Mouse (Mus musculus) lung, embryonic 16.5 days (tissue): ENCODE measurements around the gene Elmo1. TPM values are rescaled to one million over a fixed set of nuclear protein-coding genes. Genes with fewer than 3 reads are reported as not detected.

Experiments
- ATAC-seq: fragments of 200-750 bp; cut with Nextera tagmentation; 2 replicates; pipeline ENCODE4 v1.8.0; 2017; ENCODE audit warnings: low read depth, mild to moderate bottlenecking, moderate library complexity
- H3K27ac ChIP-seq: fragments of 300-500 bp; sonication (generic); 2 replicates; pipeline ENCODE4 v1.5.1; 2014; ENCODE audit warnings: mild to moderate bottlenecking, control low read depth, low read length
- H3K27me3 ChIP-seq: fragments of 300-500 bp; sonication (generic); 2 replicates; pipeline ENCODE4 v1.6.1; 2014; ENCODE audit warnings: low read depth, low read length, mixed read lengths; ENCODE audit not compliant: control insufficient read depth, insufficient read depth
- H3K36me3 ChIP-seq: fragments of 300-500 bp; sonication (generic); 2 replicates; pipeline ENCODE4 v1.6.1; 2014; ENCODE audit warnings: low read length; ENCODE audit not compliant: control insufficient read depth, insufficient read depth
- H3K4me1 ChIP-seq: fragments of 300-500 bp; sonication (generic); replicated peaks from 2 replicates; pipeline ENCODE4 v1.6.1; 2014; ENCODE audit warnings: low read length, mixed read lengths; ENCODE audit not compliant: control insufficient read depth, insufficient read depth
- H3K4me2 ChIP-seq: fragments of 300-500 bp; sonication (generic); 2 replicates; pipeline ENCODE4 v1.6.1; 2014; ENCODE audit warnings: low read depth, low read length, control low read depth
- H3K4me3 ChIP-seq: fragments of 300-500 bp; sonication (generic); 2 replicates; pipeline ENCODE4 v1.5.1; 2014; ENCODE audit warnings: mild to moderate bottlenecking, low read length, control low read depth
- H3K9ac ChIP-seq: fragments of 300-500 bp; sonication (generic); 2 replicates; pipeline ENCODE4 v1.6.1; 2014; ENCODE audit warnings: low read length, control low read depth
- H3K9me3 ChIP-seq: fragments of 300-500 bp; sonication (generic); 2 replicates; pipeline ENCODE4 v1.6.1; 2016; ENCODE audit warnings: low read length; ENCODE audit not compliant: control insufficient read depth
- WGBS: fragments of 180-500 bp; shearing (Covaris S2); extraction: QIAGEN DNeasy Blood & Tissue Kit; methylation state at CpG from one replicate; pipeline ENCODE4 v1.1.7; 2014; 5-methylcytosine and 5-hydroxymethylcytosine counted together
- polyA plus RNA-seq: library from polyadenylated mRNA; unstranded; fragments of >200 nt; fragmentation: Nextera tagmentation; extraction: Ambion mirVana; gene quantifications from 2 replicates; pipeline ENCODE4 v1.2.1, GENCODE M21; 2015

The Elmo1 gene
- polyA plus RNA-seq, 1 experiment from 2014 or later: 44.3 TPM

DNA sequence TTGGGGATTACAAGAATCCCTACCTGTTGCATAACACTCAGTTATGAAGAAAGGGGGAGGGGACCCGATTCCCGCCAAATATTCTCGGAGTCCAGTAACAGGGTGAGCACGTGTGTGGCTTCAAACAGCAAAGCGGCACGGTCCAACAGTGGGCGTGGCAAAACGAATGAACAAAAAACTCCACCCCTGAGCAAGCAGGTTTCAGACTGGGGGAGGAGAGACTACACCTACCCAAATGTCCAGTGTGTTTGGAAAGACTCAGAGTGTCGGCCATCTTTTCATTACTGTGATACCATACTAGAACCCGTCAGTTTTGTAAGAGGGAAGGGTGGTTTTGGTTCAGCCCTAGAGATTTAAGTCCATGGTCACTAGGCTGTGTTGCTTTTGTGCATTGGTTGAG is 35.4 kb downstream of the Elmo1 start:
- H3K27ac ChIP-seq: no peak overlapping the region
- 73% methylated on average over 10 of the region's 10 CpGs for WGBS
- peaks cover 25% of the 10 kb centered on the region for H3K4me1 ChIP-seq
- no peak overlapping the region for H3K9ac ChIP-seq
- ATAC-seq: no peak
- H3K9me3 ChIP-seq: no peaks in the 10 kb centered on the region
- H3K4me2 ChIP-seq: no peak overlapping the region
- H3K4me3 ChIP-seq: no peak overlapping the region
- H3K27me3 ChIP-seq: no peaks in the 10 kb centered on the region
- no peaks in the 10 kb centered on the region for H3K36me3 ChIP-seq

DNA sequence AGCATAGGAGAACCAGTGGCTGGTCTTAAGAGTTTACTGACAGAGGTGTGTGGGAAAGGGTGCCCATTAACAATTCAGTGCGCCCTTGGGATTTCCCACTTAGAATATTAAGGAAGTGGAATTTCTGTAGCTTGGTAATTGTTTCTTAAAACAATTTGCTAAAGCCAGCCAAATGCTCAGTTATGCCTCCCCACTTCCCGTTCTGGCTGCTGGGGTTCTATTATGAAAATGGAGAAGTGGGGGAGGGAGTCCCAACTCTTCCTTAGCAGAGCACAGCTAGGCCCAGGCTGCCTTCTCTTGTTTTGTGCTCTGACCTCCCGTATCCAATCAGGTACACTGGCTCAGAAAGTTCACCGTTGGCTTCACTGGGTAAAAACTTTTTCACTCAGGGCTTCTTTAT is 37.2 kb downstream of the Elmo1 start:
- Histone ChIP-seq H3K36me3 (no peaks in the 10 kb centered on the region), H3K9ac (no peak overlapping the region), H3K4me2 (no peak overlapping the region), H3K27me3 (no peaks in the 10 kb centered on the region), H3K27ac (peak overlapping the region; percentile 28; the same call in 1 of the 2 replicates), H3K9me3 (no peaks in the 10 kb centered on the region), H3K4me3 (no peak overlapping the region), H3K4me1 (peaks cover 23% of the 10 kb centered on the region)
- no peak for ATAC-seq
- WGBS: 61% methylated on average over 4 of the region's 4 CpGs

DNA sequence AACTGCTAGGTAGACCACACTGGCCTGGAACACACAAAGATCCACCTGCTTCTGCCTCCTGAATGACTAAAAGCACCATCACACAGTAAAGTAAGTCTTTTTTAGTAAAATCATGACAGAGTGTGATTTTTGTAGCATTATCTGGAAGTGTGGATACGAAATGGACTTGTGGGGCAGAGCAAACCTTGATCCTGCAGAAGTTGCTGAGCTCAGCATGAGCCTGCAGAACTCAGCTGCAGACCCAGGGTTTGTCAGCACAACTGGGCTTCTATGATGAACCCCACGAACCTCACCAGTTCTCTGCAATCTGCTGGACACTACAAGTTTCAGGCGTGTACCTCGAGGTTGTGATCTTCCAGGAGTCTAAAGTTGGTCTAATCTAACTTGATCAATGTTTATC is 37.7 kb downstream of the Elmo1 start:
- Histone ChIP-seq H3K4me3 (no peak overlapping the region), H3K36me3 (no peaks in the 10 kb centered on the region), H3K9me3 (no peaks in the 10 kb centered on the region), H3K4me2 (no peak overlapping the region), H3K9ac (no peak overlapping the region), H3K27me3 (no peaks in the 10 kb centered on the region), H3K4me1 (peaks cover 28% of the 10 kb centered on the region), H3K27ac (peak overlapping the region; percentile 28; the same call in 1 of the 2 replicates)
- WGBS: 73% methylated on average over 4 of the region's 4 CpGs
- ATAC-seq: no peak

DNA sequence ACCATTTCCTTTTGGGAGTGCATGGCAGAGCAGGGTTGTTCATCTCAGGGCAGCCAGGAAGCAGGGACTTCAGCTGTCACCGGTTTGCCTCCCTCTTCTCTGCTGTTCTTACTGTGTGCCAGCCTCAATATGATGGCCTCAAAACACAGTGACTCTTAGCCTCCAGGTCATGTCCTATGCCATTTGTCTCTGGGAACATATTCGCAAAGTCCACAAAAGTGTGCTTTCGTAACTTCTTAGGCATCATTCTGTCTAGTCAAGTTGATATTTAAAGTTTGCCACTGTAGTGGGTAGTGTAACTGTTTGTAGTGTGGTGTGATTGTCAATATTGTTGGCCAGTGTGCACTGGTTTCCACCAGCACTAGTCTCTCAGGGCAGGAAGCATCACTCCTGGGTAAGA is 40.3 kb downstream of the Elmo1 start:
- no peak overlapping the region for H3K4me2 ChIP-seq
- H3K27me3 ChIP-seq: no peaks in the 10 kb centered on the region
- no peaks in the 10 kb centered on the region for H3K9me3 ChIP-seq
- no peak overlapping the region for H3K4me3 ChIP-seq
- WGBS: 77% methylated on average over 3 of the region's 3 CpGs
- no peaks in the 10 kb centered on the region for H3K36me3 ChIP-seq
- no peak overlapping the region for H3K9ac ChIP-seq
- no peak for ATAC-seq
- H3K27ac ChIP-seq: no peak overlapping the region
- peaks cover 42% of the 10 kb centered on the region for H3K4me1 ChIP-seq

DNA sequence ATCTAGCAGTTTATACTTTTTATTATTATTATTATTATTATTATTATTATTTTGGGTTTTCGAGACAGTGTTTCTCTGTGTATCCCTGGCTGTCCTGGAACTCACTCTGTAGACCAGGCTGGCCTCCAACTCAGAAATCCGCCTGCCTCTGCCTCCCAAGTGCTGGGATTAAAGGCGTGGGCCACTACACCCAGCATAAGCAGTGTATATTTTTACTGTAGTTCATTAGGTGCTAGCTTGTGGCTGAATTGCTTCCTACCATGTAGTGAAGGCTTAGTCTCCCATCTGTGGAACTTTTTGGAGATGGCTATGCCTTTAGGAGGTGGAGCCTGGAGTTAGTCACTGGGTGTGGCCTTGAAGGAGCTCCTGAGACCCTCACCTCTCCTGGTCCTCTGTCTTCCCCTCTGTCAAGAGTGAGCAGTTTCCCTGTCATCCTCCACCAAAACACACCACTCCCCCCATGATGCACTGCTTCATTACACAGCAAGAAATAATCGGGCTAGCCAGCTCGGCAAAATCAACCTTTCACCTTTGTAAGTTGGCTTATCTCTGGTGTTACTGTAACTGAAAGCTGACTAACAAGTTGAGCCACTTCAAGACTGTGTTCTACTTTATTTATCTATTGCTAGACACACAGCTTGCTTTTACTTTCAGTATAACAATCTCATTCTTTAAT is 41.1 kb downstream of the Elmo1 start:
- no peaks in the 10 kb centered on the region for H3K36me3 ChIP-seq
- no peak overlapping the region for H3K4me2 ChIP-seq
- H3K4me1 ChIP-seq: peaks cover 42% of the 10 kb centered on the region
- H3K27ac ChIP-seq: 0 out of 2 replicates have a peak overlapping the region, but pooled peaks have one; percentile 9
- H3K27me3 ChIP-seq: no peaks in the 10 kb centered on the region
- H3K4me3 ChIP-seq: no peak overlapping the region
- no peak for ATAC-seq
- H3K9ac ChIP-seq: no peak overlapping the region
- WGBS: 64% methylated on average over 5 of the region's 5 CpGs
- no peaks in the 10 kb centered on the region for H3K9me3 ChIP-seq

DNA sequence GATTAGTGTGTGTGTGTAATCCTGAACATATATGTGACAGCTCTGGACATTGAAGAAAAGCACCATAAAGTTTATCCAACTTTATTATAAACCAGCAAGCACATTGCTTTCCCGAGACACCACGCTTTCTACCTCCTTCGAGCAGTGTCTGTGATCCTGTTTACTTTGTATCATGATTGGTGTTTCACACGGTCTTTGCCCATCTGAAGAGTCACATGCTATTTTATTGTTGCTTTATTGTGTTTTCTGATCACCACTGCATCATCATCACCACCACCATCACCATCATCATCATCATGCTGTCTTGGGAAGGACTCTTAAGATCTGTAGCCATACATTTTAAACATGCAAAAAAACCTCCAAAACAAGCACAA is 41.6 kb downstream of the Elmo1 start:
- H3K36me3 ChIP-seq: no peaks in the 10 kb centered on the region
- no peak overlapping the region for H3K9ac ChIP-seq
- H3K4me2 ChIP-seq: no peak overlapping the region
- no peak overlapping the region for H3K27ac ChIP-seq
- H3K9me3 ChIP-seq: no peaks in the 10 kb centered on the region
- no peak overlapping the region for H3K4me3 ChIP-seq
- no peaks in the 10 kb centered on the region for H3K27me3 ChIP-seq
- WGBS: 56% methylated on average over 4 of the region's 4 CpGs
- H3K4me1 ChIP-seq: peaks cover 42% of the 10 kb centered on the region
- no peak for ATAC-seq

DNA sequence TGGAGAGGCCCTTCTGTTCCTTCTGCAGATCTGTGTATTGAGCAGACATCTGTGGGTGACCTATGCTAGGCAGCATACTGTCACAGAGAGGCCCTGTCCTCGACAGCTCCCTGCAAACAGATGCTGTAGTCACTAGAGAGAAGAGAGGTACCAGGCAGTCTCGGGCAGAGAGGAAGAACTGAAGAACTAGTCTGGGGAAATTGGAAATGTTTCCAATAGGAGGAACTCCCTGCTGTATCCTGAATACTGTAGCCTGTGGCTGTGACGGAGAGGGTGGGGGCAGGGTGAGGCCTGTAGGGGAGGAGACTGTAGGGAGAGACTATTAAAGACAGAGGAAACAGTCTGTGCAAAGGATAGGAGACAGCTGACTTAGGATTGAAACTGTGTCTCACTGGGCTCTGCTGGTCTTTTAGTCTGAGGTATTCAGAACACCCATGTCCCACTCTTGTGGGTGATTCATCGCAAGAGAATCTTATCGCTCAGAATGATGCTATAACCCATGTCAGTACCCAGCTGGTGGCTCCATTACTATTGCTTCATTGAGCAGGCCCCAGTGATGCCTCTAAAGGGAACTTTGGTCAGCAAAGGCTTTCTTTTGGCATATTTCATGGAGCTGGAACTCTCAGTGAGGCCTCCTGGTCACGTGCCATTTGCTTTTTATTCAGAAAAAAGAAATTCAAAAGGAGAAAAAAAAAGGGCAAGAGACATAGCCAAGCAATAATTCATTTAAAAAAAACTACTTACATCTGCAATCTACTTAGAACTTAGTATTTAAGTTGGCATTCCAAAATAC is 43.4 kb downstream of the Elmo1 start:
- H3K36me3 ChIP-seq: no peaks in the 10 kb centered on the region
- H3K27ac ChIP-seq: peak overlapping the region; percentile 75
- H3K27me3 ChIP-seq: no peaks in the 10 kb centered on the region
- peak; percentile 85 for ATAC-seq
- H3K4me2 ChIP-seq: no peak overlapping the region
- WGBS: 37% methylated on average over 6 of the region's 6 CpGs
- H3K4me3 ChIP-seq: no peak overlapping the region
- H3K9me3 ChIP-seq: no peaks in the 10 kb centered on the region
- H3K9ac ChIP-seq: 0 out of 2 replicates have a peak overlapping the region, but pooled peaks have one; percentile 1
- H3K4me1 ChIP-seq: peaks cover 44% of the 10 kb centered on the region

DNA sequence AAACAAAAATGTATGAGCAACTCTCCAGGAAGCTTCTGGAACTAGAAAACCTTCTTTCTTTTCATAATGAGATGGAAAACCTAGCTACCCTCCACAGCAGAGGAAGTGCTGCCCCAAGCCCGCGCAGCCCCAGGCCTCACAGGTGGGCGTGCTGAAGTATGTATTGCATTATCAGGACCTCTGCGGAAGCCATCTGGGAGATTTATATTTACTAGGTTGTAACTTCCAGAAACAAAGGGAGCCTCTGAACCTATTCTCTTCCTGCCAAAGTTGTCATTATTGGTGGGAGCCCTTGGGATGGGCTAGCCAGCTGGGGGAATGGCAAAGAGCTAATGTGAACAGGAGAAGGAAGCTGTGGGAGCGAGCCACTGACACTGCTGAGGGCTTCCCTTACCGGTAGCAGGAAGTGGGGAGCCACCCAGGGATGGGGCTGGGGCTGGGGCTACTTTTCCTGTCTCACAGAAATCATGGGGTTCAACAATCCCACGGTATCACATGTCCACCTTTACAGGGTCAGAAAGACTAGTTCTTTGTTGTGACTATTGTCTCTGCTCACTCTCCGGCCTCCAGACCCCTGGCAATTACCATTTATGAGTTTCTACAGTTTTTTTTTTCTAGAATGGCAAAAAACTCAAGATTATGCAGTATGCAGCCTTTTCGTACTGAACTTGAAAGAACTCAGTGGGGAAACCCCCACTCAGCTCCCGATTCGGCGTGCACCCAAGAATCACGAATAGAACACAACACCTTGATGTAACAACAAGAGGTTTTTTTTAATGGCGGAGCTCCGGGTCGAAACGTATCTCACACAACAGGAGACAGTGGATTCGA is 44.2 kb downstream of the Elmo1 start:
- no peaks in the 10 kb centered on the region for H3K9me3 ChIP-seq
- WGBS: 77% methylated on average over 18 of the region's 18 CpGs
- H3K27ac ChIP-seq: peak overlapping the region; percentile 75
- H3K9ac ChIP-seq: no peak overlapping the region
- 0 out of 2 replicates have a peak, but pooled peaks have one; percentile 35 for ATAC-seq
- no peaks in the 10 kb centered on the region for H3K36me3 ChIP-seq
- peaks cover 51% of the 10 kb centered on the region for H3K4me1 ChIP-seq
- no peak overlapping the region for H3K4me2 ChIP-seq
- H3K27me3 ChIP-seq: no peaks in the 10 kb centered on the region
- no peak overlapping the region for H3K4me3 ChIP-seq

DNA sequence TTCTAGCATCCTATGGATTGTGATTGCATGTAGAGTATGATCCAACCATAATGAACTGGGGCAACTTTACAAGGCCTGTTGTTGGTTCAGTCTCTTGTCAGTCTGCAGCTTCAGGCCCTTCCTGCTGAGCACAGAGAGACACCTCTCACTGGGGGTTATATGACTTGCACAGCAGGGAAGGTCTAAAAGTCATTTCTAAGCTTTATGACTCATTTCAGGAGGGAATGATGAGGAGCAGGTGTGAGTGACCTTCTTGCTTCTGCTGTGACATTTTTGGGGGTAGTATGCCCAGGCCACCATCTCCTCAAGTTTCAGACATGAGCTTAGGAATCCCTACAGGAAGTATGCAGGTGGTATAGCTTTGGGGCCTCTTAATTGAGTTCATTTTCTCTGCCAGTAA is 46.4 kb downstream of the Elmo1 start:
- ATAC-seq: no peak
- H3K9ac ChIP-seq: no peak overlapping the region
- H3K9me3 ChIP-seq: no peaks in the 10 kb centered on the region
- no peak overlapping the region for H3K4me3 ChIP-seq
- peaks cover 46% of the 10 kb centered on the region for H3K4me1 ChIP-seq
- H3K36me3 ChIP-seq: no peaks in the 10 kb centered on the region
- no peak overlapping the region for H3K4me2 ChIP-seq
- no peak overlapping the region for H3K27ac ChIP-seq
- H3K27me3 ChIP-seq: no peaks in the 10 kb centered on the region
